Mouse (Mus musculus) bone marrow, adult 2 months (tissue): ENCODE data around the gene Msh4.

Experiments used
- CTCF ChIP-seq: fragments of 200-500 bp; IDR thresholded peaks from 2 replicates; pipeline ENCODE4 v1.5.1; 2011; ENCODE audit warnings: low read length, control low read depth; ENCODE audit not compliant: control insufficient read depth, insufficient read depth
- POLR2A ChIP-seq: fragments of 200-500 bp; IDR thresholded peaks from 2 replicates; pipeline ENCODE4 v1.6.1; 2011; ENCODE audit warnings: low read depth, mild to moderate bottlenecking, control low read depth, low read length, borderline replicate concordance; ENCODE audit not compliant: control insufficient read depth

DNA sequence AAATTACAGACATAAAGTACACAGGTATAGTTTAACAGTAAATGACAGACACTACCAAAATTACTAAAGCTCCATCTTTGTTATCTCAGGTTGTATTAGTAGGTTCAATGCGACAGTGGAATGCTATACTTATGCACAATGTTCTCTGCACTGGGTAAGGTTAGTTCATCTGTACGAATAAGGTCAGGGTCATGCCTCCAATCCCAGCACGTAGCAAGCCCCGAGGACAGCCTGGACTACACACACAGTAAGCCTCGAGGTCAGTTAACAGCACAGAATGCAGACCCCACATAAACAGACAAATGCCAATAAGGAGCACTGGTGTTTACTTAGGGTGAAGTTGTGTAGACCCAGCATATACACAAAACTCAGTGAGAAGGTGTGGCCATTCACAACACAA, 3.0 kb upstream of the Msh4 start:
- TF ChIP-seq POLR2A (no peak), CTCF (no peak)
